Mouse (Mus musculus) layer of hippocampus, adult 8-10 months (tissue): Measurements from ENCODE around the gene Wdfy2. TPM values are rescaled to one million over a fixed set of nuclear protein-coding genes. Genes with fewer than 3 reads are reported as not detected.
"Not testable (repeated sequence)": the region's sequence is repeated elsewhere in the genome, so short reads cannot be mapped to it uniquely, and the experiment has no call there.

ENCODE experiments used
- DNase-seq, 2 experiments: peaks; one replicate each; pipeline ENCODE4 v3.0.0; 2022; ENCODE audit warnings: low spot score in 2 of 2
- total RNA-seq, 4 experiments: library from RNA; stranded (reverse); gene quantifications; 2 replicates each; pipeline ENCODE4 v1.2.4; 2022

The Wdfy2 gene
- 10 to 100 TPM; 15.9 to 19.2 (median 17.7) TPM for total RNA-seq

DNA sequence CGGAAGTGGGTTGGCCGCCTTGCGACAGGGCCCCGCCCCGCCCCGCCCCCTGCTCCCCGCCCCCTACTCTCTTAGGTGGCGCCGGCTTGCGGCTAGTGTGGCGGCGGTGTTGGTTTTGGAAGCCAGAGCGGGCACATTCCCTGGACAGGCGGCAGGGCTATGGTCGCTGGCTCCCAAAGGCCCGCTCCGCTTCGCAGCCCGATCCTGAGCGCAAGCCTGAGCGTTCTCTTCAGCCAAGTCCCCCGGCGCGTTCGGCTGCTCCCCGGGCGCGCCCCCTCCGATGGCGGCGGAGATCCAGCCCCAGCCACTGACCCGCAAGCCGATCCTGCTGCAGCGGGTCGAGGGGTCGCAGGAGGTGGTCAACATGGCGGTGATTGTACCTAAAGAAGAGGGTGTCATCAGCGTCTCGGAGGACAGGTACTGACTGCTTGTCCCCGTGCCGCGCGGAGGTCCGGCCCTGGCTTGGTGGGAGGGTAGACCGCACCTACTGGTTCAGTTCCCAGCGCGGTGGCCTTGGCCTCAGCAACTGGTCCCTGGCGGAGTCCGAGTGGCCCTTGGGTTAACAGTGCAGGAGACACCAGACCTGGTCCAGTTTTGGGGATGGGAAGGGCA lies at the start of gene Wdfy2:
Wdfy2 (plus strand) TSS at position 38 of the 612 bp plus-strand sequence.
- peak; percentile 49 to 60 for DNase-seq

DNA sequence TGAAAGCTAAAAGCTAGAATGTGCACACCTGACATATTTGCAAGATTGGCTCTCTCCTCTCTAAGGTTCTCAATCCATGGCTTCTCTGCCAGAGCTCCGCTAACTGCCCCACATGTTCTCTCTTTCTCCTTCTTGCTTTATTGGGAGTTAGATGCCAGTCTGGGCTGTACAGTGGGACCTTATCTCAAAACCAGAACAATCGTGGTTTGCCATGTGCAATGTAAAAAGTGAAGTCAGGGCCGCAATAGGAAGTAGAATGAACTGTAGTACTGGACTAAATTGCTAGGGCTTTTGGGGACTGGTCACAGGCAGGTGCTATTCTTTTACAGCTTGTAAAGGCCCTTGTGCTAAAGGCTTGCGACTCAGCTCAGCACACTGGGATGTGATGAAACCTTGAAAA lies 48.2 kb upstream of the Wdfy2 start:
- DNase-seq, result no peak

DNA sequence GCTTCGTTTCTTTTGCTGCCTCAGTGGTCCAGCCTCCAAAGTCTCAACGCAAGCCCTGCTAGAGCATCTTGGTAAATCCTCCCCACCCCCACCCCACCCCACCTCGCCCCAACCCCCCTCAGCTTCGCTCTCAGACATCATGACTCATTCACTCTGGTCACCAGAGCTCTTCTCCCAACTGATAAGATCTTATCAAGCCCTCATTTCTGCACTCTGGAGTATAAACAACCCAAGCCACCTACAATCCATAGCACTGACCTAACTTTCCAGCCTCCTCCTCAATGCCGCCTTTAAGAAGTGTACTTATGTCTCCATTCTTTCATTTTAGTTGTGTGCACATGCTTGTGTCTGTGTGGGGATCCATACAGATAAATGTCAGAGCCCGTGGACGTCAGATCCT lies 41.8 kb upstream of the Wdfy2 start:
- no peak for DNase-seq

DNA sequence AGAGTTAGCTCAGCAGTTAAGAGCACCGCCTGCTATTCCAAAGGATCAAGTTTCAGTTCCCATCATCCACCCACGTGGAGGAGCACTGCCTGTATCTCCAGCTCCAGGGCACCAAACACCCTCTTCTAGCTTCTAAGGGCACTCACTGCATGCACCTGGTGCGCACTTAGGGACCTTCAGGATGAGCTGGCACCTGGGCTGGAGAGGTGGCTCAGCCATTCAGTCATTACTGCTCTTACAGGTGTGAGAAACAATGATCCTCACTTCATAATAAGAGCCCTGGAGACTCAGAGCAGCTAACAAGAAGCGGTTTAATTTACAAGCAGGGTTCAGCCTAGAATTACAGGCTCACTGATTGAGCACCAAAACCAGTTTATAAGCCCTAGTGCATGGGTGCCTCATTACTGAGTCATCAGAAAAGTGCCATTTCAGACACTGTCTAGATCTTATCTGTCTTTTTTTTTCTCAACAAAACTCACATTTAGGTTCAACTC lies 38.8 kb upstream of the Wdfy2 start:
- no peak for DNase-seq

DNA sequence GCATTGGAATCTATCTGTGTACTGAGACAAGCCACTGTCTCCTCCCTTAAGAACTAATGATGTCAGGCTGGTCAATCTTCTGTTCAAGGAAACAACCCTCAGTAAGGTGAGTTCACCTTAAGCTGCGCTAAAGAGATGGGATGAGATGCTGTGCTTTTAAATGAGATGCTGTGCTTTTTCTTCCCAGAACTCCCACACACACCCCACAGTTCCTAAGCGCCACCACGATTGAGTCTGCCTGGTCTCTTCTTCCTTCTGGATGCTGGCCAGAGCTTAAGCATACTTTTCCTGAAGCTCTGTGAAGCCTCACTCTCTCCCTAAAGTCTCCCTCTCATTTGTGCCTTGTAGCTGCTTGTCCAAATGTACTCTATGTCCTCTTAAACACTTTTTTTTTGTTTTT lies 36.7 kb upstream of the Wdfy2 start:
- DNase-seq, result peak in 1 of 2 experiments; percentile 7

DNA sequence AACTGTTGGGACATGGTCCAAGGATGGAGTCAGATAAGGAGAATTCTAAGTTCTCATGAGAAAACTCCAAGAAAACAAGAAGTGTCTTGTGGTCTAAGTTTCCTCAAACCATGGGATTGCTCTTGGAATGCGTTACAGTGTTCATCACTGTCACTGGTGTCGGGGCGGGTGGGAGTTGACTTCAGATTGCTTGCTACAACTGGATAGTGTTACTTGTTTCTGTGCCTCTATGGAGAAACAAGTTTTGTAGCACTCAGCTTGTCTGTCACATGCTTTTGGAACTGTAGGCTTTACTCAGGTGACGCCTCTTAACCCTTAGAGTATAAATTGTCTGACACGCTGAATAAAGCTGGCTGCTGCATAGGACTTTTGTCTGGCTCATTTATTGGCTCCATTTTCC lies 34.3 kb upstream of the Wdfy2 start:
- no peak for DNase-seq

DNA sequence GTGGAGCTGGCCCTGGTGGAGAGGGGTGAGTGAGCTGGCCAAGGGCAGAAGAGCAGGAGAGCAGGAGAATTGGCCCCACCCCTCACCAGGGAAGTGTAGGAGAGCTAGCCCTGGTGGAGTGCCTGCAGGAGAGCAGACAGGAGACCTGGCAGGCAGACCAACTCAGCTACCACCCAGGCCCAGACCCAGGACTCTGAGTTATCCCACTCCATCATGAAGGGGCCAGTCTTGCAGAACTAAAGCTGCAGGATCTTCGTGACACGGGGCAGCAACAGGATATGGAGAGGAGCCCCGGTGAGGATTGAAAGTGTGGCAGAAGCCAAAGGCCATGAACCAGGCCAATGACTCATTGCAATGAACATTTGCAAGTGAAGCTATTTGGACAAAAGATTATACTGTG lies 30.6 kb upstream of the Wdfy2 start:
- no peak for DNase-seq

DNA sequence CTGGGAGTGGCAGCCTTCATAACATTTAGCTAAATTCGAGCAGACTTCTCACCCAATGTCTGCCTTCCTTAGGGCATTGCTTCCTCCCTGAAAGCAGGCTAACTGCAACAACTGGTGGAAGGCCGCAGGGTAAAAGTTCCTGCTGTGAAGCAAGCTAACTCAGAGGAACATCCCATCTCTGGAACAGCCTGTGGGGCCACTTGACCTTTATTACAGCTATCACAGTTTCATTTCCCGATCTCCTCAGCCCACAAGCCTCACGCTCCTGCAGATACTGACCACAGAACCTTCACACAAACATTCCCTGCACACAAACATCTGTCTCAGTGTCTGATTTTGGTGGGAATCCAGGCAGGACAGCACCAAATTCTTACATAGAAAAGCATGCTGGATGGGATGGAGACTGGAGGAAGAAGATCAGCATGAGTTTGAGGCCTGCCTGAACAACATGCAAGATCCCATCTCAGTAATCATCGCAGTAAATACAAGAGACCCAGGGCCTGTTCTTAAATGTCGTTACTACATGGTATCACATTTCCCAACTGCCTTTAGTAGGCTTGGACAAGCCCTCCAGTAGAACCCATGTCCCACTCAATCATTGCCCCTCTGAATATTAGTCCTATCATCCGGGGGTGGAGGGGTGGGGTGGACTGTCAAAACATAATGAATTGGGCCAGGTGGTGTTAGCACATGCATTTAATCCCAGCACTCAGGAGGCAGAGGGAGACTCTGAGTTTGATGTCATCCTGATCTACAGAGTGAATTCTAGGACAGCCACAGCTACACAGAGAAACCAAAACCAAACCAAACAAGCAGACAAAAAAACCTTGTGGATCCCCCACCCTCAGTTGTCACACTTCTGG lies 28.6 kb upstream of the Wdfy2 start:
- DNase-seq, result no peak

DNA sequence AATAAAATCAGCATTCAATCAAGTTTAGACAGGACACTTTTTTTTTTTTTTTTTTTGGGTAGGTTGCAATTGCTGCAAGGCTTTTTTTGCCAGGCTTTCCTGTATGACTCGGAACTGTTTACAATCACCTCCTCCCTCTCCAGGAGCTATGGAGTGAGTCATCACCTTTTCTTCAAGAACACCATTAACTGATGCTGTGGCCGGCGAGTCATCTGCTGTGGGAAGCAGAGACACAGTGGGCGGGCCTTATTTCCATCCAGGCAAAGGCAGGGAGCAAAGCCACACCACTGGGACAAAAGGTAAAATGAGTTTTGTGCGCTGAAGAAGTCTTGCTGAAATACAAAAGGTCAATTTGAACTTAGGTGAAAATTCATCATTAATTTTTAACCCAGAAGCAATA lies 24.7 kb upstream of the Wdfy2 start:
- DNase-seq, result no peak

DNA sequence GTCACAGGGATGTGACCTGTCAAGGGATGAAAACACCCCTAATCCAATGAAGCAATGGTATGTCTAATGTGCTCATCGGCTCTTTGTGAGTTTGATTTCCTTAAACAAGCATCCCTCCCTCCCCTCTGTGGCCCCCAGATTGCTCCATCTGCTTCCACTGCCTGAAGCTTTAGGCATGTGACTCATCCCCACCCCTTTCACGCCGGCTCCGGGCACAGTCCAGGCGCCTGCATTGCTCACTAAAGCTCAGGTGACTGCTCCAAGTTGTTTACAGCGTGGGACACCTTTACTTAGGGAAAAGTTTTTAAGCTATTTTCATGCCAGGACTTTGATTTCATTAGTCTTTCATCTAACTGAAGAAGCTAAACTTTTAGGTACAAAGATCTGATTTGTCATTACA lies 22.9 kb upstream of the Wdfy2 start:
- no peak for DNase-seq

DNA sequence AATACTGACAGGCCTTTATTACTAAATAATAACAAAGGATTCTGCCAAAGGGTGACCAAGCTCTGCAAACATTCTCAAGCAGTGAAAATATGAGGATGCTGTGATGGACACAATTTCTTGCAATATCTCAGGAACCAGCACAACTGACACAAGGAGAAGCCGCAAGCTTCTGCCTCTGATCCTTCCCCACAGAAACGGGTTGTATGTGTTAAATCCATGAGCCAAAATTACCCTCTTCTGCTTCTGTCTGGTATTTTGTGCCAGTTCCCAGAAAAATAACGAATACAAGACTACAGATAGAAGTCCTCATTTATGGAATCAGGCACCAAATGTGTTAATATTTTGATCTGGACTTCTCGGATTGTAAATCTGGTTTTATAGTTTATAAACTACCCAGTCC lies 20.7 kb upstream of the Wdfy2 start:
- DNase-seq, result no peak

DNA sequence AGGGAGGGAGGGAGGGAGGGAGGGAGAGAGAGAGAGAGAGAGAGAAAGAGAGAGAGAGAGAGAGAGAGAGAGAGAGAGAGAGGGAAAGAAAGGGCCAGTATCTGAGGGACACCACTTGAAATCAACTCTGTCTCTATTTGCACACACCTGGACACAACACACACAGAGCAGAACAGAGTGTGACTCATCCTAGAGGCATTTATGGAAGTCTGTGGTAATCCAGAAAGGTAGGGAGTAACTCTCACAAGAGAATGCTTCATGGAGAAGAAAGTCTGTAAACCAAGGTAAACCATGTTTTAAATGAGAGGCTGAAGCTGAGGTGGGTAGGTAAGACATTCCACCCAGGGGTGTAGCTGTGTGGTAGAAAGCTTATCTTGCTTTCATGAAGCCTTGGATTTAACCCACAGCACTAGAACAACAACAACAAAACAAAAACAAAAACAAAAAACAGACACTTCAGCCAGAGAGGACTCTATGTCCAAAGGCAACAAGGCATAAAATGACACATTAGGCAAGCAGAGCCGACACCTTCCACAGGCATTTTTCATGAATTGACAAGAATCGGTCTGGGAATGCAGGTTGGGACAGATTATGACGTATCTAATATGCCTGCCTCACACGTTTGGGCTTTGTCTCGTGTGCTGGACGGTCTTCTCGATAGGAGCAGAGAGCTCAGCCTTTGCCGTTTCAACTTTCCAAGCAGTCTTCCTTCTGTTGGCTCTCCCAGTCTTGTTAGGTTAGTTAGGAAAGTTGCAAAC lies 11.7 kb upstream of the Wdfy2 start:
- no peak for DNase-seq

DNA sequence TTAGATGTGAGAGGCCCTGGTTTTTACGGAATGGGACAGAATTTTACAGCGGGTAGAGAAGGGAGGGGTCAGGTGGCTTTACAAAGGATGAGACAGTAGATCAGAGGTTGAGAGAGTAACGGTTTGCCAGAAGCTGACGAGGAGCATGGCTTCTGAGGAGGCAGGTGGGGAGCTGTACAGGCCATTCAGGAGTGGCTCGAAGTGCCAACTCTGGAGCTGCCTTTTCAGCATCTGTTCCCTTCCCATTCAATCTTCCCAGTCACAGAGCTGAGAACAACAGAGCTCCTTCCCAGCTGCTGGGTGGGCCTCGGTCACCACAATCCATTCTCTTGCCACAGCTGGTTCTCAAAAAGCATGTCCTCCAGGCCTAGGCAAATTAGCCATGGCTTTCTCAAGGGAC lies 8.2 kb upstream of the Wdfy2 start:
- DNase-seq, result no peak

DNA sequence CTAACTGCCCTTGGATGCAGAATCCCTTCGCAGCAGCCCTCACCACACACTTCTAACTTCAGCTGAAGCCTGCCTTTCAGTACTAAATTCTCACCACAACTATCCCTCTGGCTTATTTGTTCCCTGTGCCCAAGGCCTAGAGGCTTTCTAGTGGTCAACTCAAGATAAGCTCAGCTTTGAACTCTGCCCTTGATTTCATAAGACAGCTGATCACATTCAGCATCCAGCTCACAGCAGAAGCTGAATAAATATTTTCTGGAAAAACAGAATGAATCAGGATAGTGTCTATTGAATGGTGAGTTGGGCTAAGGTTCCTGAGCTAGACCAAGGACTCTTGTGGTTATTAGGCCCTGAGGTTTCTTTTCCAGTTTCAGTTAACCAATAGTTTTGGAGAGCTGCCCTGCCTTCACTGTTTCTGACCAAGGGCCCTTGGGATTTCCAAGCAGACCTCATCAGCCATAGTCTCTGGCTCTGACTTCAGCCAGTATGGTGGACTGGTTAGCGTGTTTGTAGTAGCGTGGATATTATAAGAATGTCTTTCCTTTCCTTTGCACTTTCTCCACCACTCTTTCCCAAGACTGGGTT lies 5.7 kb upstream of the Wdfy2 start:
- no peak for DNase-seq

DNA sequence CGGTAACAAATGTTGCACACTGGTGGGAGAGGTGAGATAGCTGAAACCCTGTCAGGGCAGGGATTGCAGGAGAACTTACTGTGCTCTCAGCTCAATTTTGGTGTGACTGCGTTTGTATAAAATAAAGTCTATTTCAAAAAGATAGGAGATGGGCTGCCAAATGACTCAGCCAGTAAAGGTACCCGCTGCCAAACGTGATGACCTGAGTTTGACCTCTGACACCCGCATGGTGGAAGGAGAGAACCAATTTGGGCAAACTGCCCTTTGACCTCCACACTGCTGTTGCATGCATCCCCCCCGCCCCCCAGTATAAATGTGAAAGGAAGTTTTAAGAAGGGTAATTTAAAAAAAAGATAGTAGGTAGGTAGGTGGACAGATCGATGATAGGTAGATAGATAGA lies 4.4 kb upstream of the Wdfy2 start:
- no peak for DNase-seq

DNA sequence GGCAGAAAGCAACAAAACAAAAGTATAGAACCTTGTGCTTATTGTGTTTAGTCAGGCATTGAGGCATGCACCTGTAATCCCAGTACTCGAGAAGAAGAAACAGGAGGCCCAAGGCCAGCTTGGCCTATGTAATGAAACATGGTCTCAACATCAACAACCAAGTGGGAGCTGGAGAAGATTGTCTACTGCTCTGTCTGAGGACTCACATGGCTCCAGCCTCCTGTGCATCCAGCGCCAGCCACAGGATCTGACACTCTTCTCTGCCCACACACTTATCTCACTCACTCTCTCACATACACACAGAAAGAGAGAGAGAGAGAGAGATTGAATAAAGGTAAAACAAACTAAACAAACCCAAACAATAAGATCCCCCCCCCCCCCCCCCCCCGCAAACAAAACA lies 3.9 kb upstream of the Wdfy2 start:
- no peak for DNase-seq

DNA sequence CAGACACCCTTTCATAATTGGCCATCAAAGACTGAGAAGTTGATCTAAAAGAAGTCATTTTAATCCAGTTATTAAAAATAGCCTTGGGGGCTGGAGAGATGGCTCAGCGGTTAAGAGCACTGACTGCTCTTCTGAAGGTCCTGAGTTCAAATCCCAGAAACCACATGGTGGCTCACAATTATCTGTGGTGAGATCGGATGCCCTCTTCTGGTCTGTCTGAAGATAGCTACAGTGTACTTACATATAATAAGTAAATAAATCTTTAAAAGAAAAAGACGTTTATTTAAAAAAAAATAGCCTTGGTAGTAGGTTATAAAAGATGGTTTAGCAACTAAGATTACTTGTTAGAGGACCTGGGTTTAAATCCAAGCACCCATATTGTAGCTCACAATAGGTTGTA lies 1.7 kb upstream of the Wdfy2 start:
- DNase-seq, result not testable (repeated sequence)

DNA sequence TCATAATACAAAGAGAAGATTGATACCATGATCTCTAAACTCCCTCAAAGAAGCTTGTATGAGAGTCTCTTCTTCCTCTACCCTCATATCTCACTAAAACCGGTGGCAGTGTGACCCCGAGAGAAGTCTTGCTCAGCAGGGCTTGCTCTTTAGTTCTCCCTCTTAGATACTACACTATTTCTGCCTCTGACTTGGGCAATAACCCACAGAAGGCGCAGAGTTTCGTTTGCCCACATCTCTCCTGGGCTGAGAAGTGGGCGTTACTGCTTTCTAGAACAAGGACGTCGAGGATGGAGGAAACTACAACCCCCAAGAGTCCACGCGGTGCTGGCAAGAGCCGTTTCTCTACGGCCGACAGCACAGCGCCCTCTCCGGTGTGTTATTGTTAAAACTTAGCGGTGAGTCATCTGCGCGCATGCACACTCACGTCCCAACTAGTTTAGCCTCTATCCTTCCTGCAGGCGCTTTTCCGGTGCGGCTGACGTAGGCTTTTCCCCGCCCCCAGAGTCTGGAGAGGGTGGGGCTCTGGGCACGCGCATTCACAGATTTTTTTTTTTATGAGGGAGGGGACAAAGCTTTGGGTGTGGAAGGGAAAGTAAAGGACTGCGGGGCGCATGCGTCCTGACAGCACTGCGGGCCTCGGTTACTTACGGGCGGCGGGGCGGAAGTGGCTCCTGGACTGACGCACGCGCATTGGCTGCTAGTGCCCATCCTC lies 395 bp upstream of the Wdfy2 start:
- peak; percentile 98 to 99 for DNase-seq

DNA sequence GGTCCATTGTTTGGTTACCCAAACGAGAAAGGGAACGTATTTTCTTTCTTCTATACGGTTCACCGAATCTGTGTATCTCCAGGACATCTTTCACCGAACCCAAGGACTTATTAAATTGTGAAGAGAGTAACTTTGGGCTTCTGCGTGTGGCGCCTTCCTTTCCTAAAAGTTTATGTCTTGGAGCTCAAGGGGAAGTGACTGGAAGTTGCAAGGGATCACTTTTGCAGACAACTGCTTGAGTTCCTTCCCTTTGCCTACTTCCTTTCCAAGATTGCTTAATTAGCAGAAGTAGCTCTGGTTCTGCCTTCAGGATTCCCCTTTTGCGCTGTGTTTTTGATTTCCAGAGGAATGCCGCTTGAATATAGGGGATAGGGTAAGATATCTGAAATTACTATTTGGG lies 858 bp downstream of the Wdfy2 start:
- DNase-seq, result no peak

DNA sequence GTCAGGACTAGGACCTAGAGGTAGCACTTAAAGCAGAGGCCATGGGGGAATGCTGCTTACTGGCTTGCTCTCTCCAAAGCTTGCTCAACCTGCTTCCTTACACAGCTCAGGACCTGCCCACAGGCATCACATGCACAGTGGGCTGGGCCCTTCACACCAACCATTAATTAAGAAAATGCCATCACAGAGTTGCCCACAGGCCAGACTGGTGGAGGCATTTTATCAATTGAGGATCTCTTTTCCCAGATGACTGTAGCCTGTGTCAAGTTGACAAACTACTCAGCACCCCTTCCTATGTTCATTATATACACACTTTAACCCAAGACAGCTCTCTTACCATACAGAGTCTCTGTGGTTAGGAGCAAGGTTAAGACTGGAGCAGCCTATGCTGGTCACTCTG lies 4.2 kb downstream of the Wdfy2 start:
- no peak for DNase-seq

DNA sequence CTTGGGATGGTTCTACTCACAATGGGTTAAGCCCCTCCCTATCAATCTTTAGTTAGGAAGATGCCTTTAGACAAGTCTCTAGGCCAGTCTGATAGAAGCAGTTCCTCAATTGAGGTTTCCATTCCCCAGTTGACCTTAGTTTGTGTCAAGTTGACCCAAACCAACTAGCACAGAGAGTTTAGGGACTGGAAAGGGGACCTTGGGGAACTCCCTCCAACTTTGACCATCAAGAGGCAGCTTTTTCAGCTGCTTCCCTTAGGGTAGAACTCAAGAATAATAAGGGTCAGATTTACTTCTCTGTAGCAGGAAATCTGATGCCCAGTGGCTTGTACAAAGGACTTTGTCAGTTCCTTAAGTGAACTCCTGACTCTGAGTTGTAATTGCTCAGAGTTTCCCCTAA lies 5.0 kb downstream of the Wdfy2 start:
- no peak for DNase-seq
